Mouse (Mus musculus): Measurements from ENCODE around the gene Otop2.
A peak's percentile ranks its signal among the peaks of the same experiment; 100 is the strongest.

The Otop2 gene

GRCm38 (mm10) chr11:115353375-115353774 is 46.4 kb downstream of the Otop2 start:
- no peak for DNase-seq

- peak; percentile 65 to 78 for DNase-seq
Observed at GRCm38 (mm10) chr11:115354183-115354582, 47.2 kb downstream of the Otop2 start.

GRCm38 (mm10) chr11:115358468-115358867 is 51.5 kb downstream of the Otop2 start:
- peak; percentile 63 to 82 for DNase-seq

GRCm38 (mm10) chr11:115359293-115359692 is 52.3 kb downstream of the Otop2 start:
- peak; percentile 44 to 69 for DNase-seq

- peak in 1 of 2 experiments; percentile 49 for DNase-seq
Observed at GRCm38 (mm10) chr11:115359726-115360125, 52.8 kb downstream of the Otop2 start.

- no peak for DNase-seq
Observed at GRCm38 (mm10) chr11:115364136-115364535, 57.2 kb downstream of the Otop2 start.

GRCm38 (mm10) chr11:115366039-115366705 is 59.2 kb downstream of the Otop2 start:
- no peak for DNase-seq

GRCm38 (mm10) chr11:115366706-115367394 is 59.9 kb downstream of the Otop2 start:
- DNase-seq: no peak

GRCm38 (mm10) chr11:115367395-115367944 is 60.5 kb downstream of the Otop2 start, which contains the start of gene Hid1:
Gene Hid1 (minus strand): TSS chr11:115367756.
- DNase-seq: peak; percentile 82 to 88

- no peak for DNase-seq
Observed at GRCm38 (mm10) chr11:115370368-115370767, 63.4 kb downstream of the Otop2 start.

- DNase-seq: no peak
Observed at GRCm38 (mm10) chr11:115371354-115371753, 64.4 kb downstream of the Otop2 start.

GRCm38 (mm10) chr11:115372015-115372414 is 65.1 kb downstream of the Otop2 start:
- DNase-seq: no peak

- no peak for DNase-seq
Observed at GRCm38 (mm10) chr11:115372737-115373136, 65.8 kb downstream of the Otop2 start.

- peak; percentile 85 to 88 for DNase-seq
Observed at GRCm38 (mm10) chr11:115373805-115374694, 67.1 kb downstream of the Otop2 start.

GRCm38 (mm10) chr11:115374695-115375425 is 67.9 kb downstream of the Otop2 start:
- peak in 1 of 2 experiments; percentile 16 for DNase-seq

- DNase-seq: no peak
Observed at GRCm38 (mm10) chr11:115376722-115377121, 69.8 kb downstream of the Otop2 start.

- DNase-seq: no peak
Observed at GRCm38 (mm10) chr11:115377254-115377653, 70.3 kb downstream of the Otop2 start.

GRCm38 (mm10) chr11:115377854-115378253 is 70.9 kb downstream of the Otop2 start:
- no peak for DNase-seq

GRCm38 (mm10) chr11:115381276-115381675 is 74.3 kb downstream of the Otop2 start:
- no peak for DNase-seq

All from lung, postnatal 4 days (tissue).